Mouse (Mus musculus) embryonic facial prominence, embryonic 15.5 days (tissue): ENCODE data around the gene Cog6. TPM values are rescaled to one million over a fixed set of nuclear protein-coding genes. Genes with fewer than 3 reads are reported as not detected.

Experiments used
- ATAC-seq: fragments of 200-750 bp; cut with Nextera tagmentation; 2 replicates; pipeline ENCODE4 v1.8.0; 2017; ENCODE audit warnings: low read depth, moderate TSS enrichment; ENCODE audit not compliant: insufficient number of reproducible peaks, low FRiP score, low TSS enrichment
- H3K27ac ChIP-seq: fragments of 300-500 bp; sonication (generic); replicated peaks from 2 replicates; pipeline ENCODE4 v1.5.1; 2015; ENCODE audit warnings: mild to moderate bottlenecking, inconsistent platforms
- H3K27me3 ChIP-seq: fragments of 300-500 bp; sonication (generic); 2 replicates; pipeline ENCODE4 v1.6.1; 2015; ENCODE audit warnings: inconsistent platforms
- H3K36me3 ChIP-seq: fragments of 300-500 bp; sonication (generic); 2 replicates; pipeline ENCODE4 v1.6.1; 2015; ENCODE audit warnings: mild to moderate bottlenecking, inconsistent platforms
- H3K4me1 ChIP-seq: fragments of 300-500 bp; sonication (generic); 2 replicates; pipeline ENCODE4 v1.6.1; 2015; ENCODE audit warnings: inconsistent platforms
- H3K4me2 ChIP-seq: fragments of 300-500 bp; sonication (generic); replicated peaks from 2 replicates; pipeline ENCODE4 v1.6.1; 2015; ENCODE audit warnings: mild to moderate bottlenecking, inconsistent platforms
- H3K4me3 ChIP-seq: fragments of 300-500 bp; sonication (generic); replicated peaks from 2 replicates; pipeline ENCODE4 v1.5.1; 2015; ENCODE audit warnings: mild to moderate bottlenecking, inconsistent platforms
- H3K9ac ChIP-seq: fragments of 300-500 bp; sonication (generic); 2 replicates; pipeline ENCODE4 v1.6.1; 2015; ENCODE audit warnings: inconsistent platforms
- H3K9me3 ChIP-seq: fragments of 300-500 bp; sonication (generic); replicated peaks from 2 replicates; pipeline ENCODE4 v1.6.1; 2016; ENCODE audit warnings: inconsistent platforms
- WGBS: fragments of 180-500 bp; shearing (Covaris S2); methylation state at CpG from one replicate; pipeline ENCODE4 v1.1.7; 2015; 5-methylcytosine and 5-hydroxymethylcytosine counted together
- polyA plus RNA-seq: library from polyadenylated mRNA; unstranded; fragments of >200 nt; fragmentation: Nextera tagmentation; extraction: Ambion mirVana; gene quantifications from 2 replicates; pipeline ENCODE4 v1.2.1, GENCODE M21; 2015

Cog6 gene
- polyA plus RNA-seq, 1 experiment from 2014 or later: 44.5 TPM

DNA sequence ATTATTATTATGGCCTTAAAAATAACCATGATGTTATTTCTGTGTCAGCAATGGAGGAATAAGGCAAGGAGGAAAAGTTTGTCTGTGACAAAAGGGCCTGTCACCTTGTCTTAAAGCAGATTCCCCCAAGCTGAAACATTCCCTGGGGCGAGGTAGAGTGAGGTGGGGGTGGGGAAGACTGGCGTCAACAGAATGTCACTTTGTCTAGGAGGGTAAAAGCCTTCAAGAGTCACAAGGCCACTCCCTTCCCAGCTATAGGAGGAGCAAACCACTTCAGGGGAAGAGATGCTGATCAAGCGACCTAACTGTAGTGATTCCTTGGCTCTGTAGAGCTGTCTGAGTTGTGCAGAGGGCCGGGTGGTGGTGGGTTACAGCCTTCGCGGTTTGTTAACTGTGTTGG lies 14.5 kb upstream of the Cog6 start:
- H3K9ac ChIP-seq: no peak overlapping the region
- H3K27ac ChIP-seq: no peak overlapping the region
- 0 out of 2 replicates have a peak, but pooled peaks cover 3% of the 10 kb centered on the region for H3K4me1 ChIP-seq
- no peaks in the 10 kb centered on the region for H3K36me3 ChIP-seq
- no peak for ATAC-seq
- no peak overlapping the region for H3K4me2 ChIP-seq
- H3K9me3 ChIP-seq: no peaks in the 10 kb centered on the region
- no peak overlapping the region for H3K4me3 ChIP-seq
- WGBS: 40% methylated on average over 6 of the region's 6 CpGs
- no peaks in the 10 kb centered on the region for H3K27me3 ChIP-seq

DNA sequence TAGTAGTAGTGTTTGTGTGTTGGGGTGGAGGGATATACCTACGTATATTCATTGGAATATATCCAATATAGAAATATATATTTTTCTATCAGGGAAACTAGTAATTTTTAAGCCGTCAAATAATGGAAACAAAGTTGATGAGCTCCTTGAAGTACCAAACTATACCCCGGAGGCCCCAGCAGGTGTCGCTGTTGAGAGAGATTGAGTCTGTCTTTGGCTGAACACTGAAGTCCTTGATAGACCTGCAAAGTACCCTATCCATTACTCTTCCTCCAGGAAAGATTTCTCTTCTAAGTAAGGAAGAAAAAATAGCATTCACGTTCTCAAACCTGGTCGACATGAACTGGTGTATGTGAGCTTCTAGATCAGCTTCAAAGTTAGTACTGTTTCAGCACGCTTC lies 12.0 kb upstream of the Cog6 start:
- ATAC-seq: no peak
- no peak overlapping the region for H3K4me2 ChIP-seq
- no peaks in the 10 kb centered on the region for H3K27me3 ChIP-seq
- no peak overlapping the region for H3K27ac ChIP-seq
- no peaks in the 10 kb centered on the region for H3K9me3 ChIP-seq
- no peaks in the 10 kb centered on the region for H3K4me1 ChIP-seq
- no peak overlapping the region for H3K4me3 ChIP-seq
- H3K36me3 ChIP-seq: no peaks in the 10 kb centered on the region
- H3K9ac ChIP-seq: no peak overlapping the region
- WGBS: 23% methylated on average over 7 of the region's 7 CpGs

DNA sequence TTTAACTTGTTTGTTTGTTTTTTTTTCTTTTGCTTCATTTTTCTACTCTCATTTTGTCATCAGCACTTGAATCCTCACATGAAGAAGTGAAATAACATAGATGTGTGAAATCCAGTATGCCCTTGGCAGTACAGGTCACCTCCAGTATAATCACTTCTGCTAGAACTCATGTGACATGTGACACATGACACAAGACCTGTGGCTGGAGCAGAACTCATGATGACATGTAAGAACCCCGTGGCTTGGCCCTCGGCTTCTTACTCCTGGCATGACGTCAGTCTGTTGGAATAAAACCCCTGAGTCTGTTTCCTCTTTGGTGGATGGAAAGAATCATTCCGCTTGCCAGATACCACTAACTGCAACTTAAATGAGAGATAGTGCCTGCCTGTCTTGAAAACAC lies 10.3 kb upstream of the Cog6 start:
- no peaks in the 10 kb centered on the region for H3K27me3 ChIP-seq
- no peak overlapping the region for H3K4me2 ChIP-seq
- no peak overlapping the region for H3K4me3 ChIP-seq
- H3K9me3 ChIP-seq: no peaks in the 10 kb centered on the region
- no peak overlapping the region for H3K9ac ChIP-seq
- no peaks in the 10 kb centered on the region for H3K4me1 ChIP-seq
- H3K27ac ChIP-seq: no peak overlapping the region
- ATAC-seq: no peak
- no peaks in the 10 kb centered on the region for H3K36me3 ChIP-seq
- WGBS: 63% methylated on average over 4 of the region's 4 CpGs

DNA sequence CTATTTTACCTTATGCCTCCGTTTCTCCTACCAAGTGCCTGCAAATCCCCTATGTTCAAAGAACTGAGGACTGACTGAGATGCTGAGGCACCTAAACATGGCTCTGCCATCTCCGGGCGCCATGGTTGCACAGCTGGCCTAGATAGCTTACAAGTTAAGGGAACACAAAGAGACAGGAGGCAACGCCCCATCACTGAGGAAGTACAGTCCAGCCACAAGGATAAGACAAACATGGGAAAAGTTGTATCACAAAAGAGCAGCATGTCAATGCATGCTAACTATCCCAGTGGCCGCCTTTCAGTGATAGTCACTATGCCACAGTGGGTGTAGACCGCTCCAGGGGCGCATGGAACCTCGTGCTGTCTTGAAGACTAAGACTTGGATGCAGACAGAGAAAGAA lies 9.6 kb downstream of the Cog6 start:
- ATAC-seq: no peak
- WGBS: 93% methylated on average over 8 of the region's 8 CpGs
- Histone ChIP-seq H3K9ac (no peak overlapping the region), H3K27me3 (no peaks in the 10 kb centered on the region), H3K4me2 (no peak overlapping the region), H3K4me1 (no peaks in the 10 kb centered on the region), H3K4me3 (no peak overlapping the region), H3K36me3 (peaks cover 52% of the 10 kb centered on the region), H3K27ac (no peak overlapping the region), H3K9me3 (no peaks in the 10 kb centered on the region)

DNA sequence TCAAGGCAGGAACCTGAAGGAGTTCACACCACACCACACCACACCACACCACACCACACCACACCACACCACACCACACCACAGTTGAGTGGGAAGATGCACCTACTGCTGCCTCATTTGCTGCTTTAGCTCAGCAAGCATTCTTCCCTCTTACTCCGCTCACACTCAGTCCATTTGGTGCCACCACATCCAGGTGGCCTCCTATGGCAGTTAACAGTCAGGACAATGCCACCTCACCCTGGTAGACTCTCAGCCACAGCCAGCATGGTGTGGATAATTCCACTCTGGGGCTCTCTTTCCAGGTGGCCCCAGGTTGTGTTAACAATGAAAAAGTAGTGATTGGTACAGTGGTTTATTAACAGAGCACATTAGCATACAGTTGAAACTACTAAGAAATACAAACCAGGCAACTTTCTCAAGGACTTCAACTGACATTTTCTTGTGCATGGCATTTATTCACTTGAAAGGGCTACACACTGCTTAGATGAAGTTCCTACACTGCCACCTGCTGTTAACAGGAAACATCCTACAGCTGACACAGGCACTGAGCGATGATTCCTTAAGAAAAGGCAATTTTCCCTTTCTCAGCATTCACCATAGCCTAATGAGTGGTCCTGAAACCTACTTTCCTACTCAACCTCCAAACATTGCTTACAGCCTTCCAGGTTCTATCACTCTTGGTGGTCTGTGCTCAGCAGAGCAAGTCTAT lies 12.5 kb downstream of the Cog6 start:
- H3K9ac ChIP-seq: no peak overlapping the region
- WGBS: 65% methylated on average over 2 of the region's 2 CpGs
- H3K27ac ChIP-seq: no peak overlapping the region
- no peak overlapping the region for H3K4me3 ChIP-seq
- no peaks in the 10 kb centered on the region for H3K4me1 ChIP-seq
- H3K9me3 ChIP-seq: no peaks in the 10 kb centered on the region
- H3K27me3 ChIP-seq: no peaks in the 10 kb centered on the region
- ATAC-seq: no peak; the same call in 1 of the 2 replicates
- peaks cover 62% of the 10 kb centered on the region for H3K36me3 ChIP-seq
- H3K4me2 ChIP-seq: no peak overlapping the region

DNA sequence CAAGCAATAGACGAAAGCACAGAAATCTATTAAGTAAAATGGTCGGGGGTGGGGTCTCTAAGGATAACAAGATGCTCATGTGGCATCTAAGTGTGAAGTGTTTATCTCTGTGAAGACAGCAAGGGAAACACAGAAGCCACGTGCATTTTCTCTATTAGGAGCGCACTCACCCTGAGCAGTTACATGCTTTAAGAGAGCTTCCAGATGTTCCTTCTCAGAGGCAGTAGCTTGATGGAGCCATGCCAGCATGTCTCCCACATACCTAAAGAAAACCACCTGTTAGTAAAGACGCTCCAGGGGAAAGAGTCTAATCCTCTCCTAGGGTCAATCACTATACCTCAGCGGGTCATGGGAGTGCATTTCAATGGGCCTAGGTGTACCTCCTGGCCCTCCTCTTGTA lies 15.0 kb downstream of the Cog6 start:
- Histone ChIP-seq H3K4me2 (no peak overlapping the region), H3K36me3 (peaks cover 49% of the 10 kb centered on the region), H3K9ac (no peak overlapping the region), H3K9me3 (no peaks in the 10 kb centered on the region), H3K4me1 (no peaks in the 10 kb centered on the region), H3K27ac (no peak overlapping the region), H3K4me3 (no peak overlapping the region), H3K27me3 (no peaks in the 10 kb centered on the region)
- 44% methylated on average over 6 of the region's 6 CpGs for WGBS
- ATAC-seq: no peak

DNA sequence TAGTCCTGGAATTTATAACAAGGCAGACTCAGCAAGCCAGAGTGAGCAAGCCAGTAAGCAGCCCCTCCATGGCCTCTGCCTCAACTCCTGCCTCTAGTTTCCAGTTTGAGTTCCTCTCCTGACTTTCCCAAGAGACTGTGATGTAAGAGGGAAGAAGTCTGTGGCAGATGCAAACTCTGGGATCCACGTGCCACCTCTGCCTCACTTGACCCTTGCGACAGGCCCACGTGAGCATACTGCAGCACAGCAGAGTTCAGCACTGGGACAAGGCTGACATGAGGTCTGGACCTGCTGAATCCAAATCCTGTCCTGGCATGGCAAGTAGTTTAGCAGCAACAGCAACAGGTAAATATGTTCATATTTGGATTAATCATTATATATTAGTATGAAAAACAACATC lies 17.0 kb downstream of the Cog6 start:
- H3K36me3 ChIP-seq: peaks cover 49% of the 10 kb centered on the region
- H3K4me2 ChIP-seq: no peak overlapping the region
- H3K9ac ChIP-seq: no peak overlapping the region
- no peaks in the 10 kb centered on the region for H3K4me1 ChIP-seq
- H3K27ac ChIP-seq: no peak overlapping the region
- no peaks in the 10 kb centered on the region for H3K9me3 ChIP-seq
- WGBS: 79% methylated on average over 3 of the region's 3 CpGs
- no peak overlapping the region for H3K4me3 ChIP-seq
- no peak for ATAC-seq
- no peaks in the 10 kb centered on the region for H3K27me3 ChIP-seq

DNA sequence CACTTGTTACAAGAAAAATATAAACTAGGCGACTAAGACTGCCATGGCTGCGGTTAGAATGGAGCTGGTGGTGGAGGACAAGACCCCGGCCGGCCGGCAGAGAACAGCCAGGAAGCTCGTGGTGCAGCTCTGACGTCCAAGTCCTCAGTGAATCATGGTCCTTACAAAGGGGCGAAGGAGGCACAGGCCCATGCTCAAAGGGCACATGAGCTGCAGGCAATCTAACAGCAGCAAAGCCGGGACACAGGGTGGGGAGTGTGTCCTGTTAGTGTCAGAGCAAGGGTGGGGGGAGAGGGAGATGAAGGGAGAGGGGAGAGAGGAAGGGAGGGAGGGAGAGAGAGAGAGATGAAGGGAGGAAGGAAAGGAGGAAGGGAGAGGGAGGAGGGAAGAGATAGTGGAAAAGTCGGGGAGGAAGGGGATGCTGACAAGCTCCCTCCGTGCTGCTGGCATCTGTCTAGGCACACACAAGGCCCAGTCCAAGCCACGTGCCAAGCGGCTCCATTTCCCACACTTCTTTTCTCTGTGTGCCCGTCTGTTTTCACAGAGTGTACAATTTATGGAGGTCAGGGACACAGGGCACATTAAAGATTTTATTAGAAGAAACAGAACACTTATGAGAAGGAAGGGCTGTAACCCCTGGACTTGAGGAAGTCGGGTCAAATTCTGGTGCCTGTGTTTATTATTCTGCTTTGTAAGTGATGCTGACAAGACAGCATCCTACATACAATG lies 17.9 kb downstream of the Cog6 start:
- no peak for ATAC-seq
- Histone ChIP-seq H3K4me1 (no peaks in the 10 kb centered on the region), H3K4me2 (no peak overlapping the region), H3K4me3 (no peak overlapping the region), H3K36me3 (peaks cover 53% of the 10 kb centered on the region), H3K9me3 (no peaks in the 10 kb centered on the region), H3K27me3 (no peaks in the 10 kb centered on the region), H3K27ac (no peak overlapping the region), H3K9ac (no peak overlapping the region)
- WGBS: 80% methylated on average over 15 of the region's 15 CpGs

DNA sequence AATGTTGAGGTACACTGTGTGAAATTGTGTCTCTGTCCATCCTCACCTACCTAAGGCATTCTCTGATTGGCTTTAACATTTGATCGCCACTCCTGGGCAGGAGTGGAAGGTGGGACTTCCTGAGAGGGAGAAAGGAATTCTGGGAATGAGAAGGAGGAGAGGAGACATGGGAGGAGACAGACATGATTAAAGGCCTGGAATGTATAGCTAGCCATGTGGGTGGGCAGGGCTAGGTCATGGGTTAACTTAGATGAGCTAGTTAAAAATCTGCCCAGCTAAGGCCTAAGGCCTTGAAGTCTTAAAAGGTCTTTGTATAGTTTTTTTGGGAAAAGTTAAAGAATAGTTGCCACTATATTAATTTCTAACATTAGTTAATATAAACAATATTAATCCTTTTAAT lies 19.7 kb downstream of the Cog6 start:
- Histone ChIP-seq H3K9ac (no peak overlapping the region), H3K4me1 (no peaks in the 10 kb centered on the region), H3K4me3 (no peak overlapping the region), H3K9me3 (no peaks in the 10 kb centered on the region), H3K4me2 (no peak overlapping the region), H3K27ac (no peak overlapping the region), H3K36me3 (peaks cover 61% of the 10 kb centered on the region), H3K27me3 (no peaks in the 10 kb centered on the region)
- ATAC-seq: no peak
- 63% methylated on average over 1 of the region's 1 CpGs for WGBS

DNA sequence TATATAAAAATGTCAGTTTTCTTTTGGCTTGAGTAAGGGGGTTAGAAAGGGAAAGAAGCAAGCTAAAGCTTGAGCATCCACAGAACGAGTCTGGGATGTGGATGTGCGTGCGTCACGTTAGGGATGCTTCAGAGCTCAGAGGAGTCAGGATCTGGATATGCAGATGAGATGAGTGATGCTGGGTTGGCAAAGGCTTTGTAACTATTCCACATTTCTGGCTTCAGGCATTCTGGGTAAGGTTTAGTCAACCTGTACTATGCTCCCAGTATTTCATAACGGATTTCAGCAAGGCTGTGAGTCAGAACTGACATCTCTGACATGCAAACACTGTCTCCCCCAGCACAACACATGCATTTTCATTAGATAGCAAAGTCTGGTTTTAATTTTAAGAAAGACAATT lies 20.4 kb downstream of the Cog6 start:
- Histone ChIP-seq H3K9me3 (no peaks in the 10 kb centered on the region), H3K4me3 (no peak overlapping the region), H3K4me1 (no peaks in the 10 kb centered on the region), H3K9ac (no peak overlapping the region), H3K36me3 (peaks cover 61% of the 10 kb centered on the region), H3K27me3 (no peaks in the 10 kb centered on the region), H3K4me2 (no peak overlapping the region), H3K27ac (no peak overlapping the region)
- WGBS: 89% methylated on average over 5 of the region's 5 CpGs
- ATAC-seq: no peak

DNA sequence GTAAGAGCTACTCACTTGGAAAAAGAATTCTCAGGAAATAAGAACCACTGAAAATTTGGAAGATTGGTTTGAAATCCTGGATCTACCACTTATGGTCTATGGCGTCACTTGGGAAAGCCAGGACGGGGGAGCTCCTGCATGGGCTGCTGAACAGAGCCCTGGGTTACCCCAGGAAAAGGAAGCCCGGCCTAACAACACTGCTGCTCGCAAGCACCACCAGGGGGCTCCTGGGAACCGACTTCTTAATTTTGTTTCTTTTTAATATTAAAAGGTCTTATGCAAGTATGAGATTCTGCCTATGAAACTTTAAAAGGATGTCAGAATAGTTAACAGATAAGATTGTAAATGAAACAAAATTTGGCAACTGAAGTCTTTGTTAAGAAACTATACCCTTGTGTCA lies 22.4 kb downstream of the Cog6 start:
- Histone ChIP-seq H3K4me2 (no peak overlapping the region), H3K9ac (no peak overlapping the region), H3K27ac (no peak overlapping the region), H3K36me3 (peaks cover 56% of the 10 kb centered on the region), H3K4me1 (no peaks in the 10 kb centered on the region), H3K4me3 (no peak overlapping the region), H3K27me3 (no peaks in the 10 kb centered on the region), H3K9me3 (no peaks in the 10 kb centered on the region)
- WGBS: 65% methylated on average over 5 of the region's 5 CpGs
- ATAC-seq: no peak

DNA sequence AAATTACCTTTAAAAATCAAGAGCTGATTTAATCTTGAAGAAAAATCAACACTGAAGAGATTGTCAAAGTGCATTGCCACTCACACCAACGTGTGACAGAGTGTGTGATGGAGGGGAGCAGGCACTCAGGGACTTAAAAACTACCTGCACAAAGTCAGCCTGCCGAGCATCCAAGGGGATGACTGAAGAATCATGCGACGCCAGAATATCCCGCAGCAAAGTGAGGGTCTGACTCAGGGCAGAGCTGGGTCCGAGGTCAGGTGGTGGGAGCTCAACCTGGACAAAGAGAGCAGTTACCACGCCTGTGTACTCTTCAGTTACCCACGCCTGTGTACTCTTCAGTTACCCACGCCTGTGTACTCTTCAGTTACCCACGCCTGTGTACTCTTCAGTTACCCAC lies 23.7 kb downstream of the Cog6 start:
- no peak overlapping the region for H3K4me2 ChIP-seq
- H3K9me3 ChIP-seq: no peaks in the 10 kb centered on the region
- whole genome bisulfite sequencing: 86% methylated on average over 10 of the region's 10 CpGs

More for the DNA sequence above, 23.7 kb downstream of the Cog6 start:
- Histone ChIP-seq H3K36me3 (peaks cover 66% of the 10 kb centered on the region), H3K4me3 (no peak overlapping the region), H3K27ac (no peak overlapping the region), H3K27me3 (no peaks in the 10 kb centered on the region), H3K9ac (no peak overlapping the region), H3K4me1 (no peaks in the 10 kb centered on the region)
- ATAC-seq: no peak
